Mouse (Mus musculus) liver, embryonic 15.5 days (tissue): Measurements from ENCODE around the gene Neu4. TPM values are rescaled to one million over a fixed set of nuclear protein-coding genes. Genes with fewer than 3 reads are reported as not detected.
"Not testable (repeated sequence)": the region's sequence is repeated elsewhere in the genome, so short reads cannot be mapped to it uniquely, and the experiment has no call there.

Source experiments
- ATAC-seq: fragments of 200-750 bp; cut with Nextera tagmentation; 2 replicates; pipeline ENCODE4 v1.8.0; 2017; ENCODE audit warnings: moderate number of reproducible peaks, mild to moderate bottlenecking, moderate library complexity; ENCODE audit not compliant: insufficient read depth
- H3K27ac ChIP-seq: fragments of 300-500 bp; sonication (generic); replicated peaks from 2 replicates; pipeline ENCODE4 v1.5.1; 2015; ENCODE audit warnings: mild to moderate bottlenecking, inconsistent platforms
- H3K27me3 ChIP-seq: fragments of 300-500 bp; sonication (generic); 2 replicates; pipeline ENCODE4 v1.6.1; 2015; ENCODE audit warnings: mild to moderate bottlenecking, inconsistent platforms
- H3K36me3 ChIP-seq: fragments of 300-500 bp; sonication (generic); replicated peaks from 2 replicates; pipeline ENCODE4 v1.6.1; 2015; ENCODE audit warnings: moderate library complexity, mild to moderate bottlenecking, inconsistent platforms
- H3K4me1 ChIP-seq: fragments of 300-500 bp; sonication (generic); replicated peaks from 2 replicates; pipeline ENCODE4 v1.6.1; 2015; ENCODE audit warnings: inconsistent platforms
- H3K4me2 ChIP-seq: fragments of 300-500 bp; sonication (generic); 2 replicates; pipeline ENCODE4 v1.6.1; 2015; ENCODE audit warnings: moderate library complexity, mild to moderate bottlenecking, inconsistent platforms
- H3K4me3 ChIP-seq: fragments of 300-500 bp; sonication (generic); replicated peaks from 2 replicates; pipeline ENCODE4 v1.5.1; 2015; ENCODE audit warnings: mild to moderate bottlenecking, inconsistent platforms
- H3K9ac ChIP-seq: fragments of 300-500 bp; sonication (generic); 2 replicates; pipeline ENCODE4 v1.6.1; 2015; ENCODE audit warnings: moderate library complexity, mild to moderate bottlenecking, inconsistent platforms
- H3K9me3 ChIP-seq: fragments of 300-500 bp; sonication (generic); replicated peaks from 2 replicates; pipeline ENCODE4 v1.6.1; 2016; ENCODE audit warnings: inconsistent platforms
- WGBS: fragments of 180-500 bp; shearing (Covaris S2); methylation state at CpG from one replicate; pipeline ENCODE4 v1.1.7; 2015; ENCODE audit warnings: mixed read lengths; ENCODE audit not compliant: insufficient replicate concordance; 5-methylcytosine and 5-hydroxymethylcytosine counted together
- polyA plus RNA-seq: library from polyadenylated mRNA; unstranded; fragments of >200 nt; fragmentation: Nextera tagmentation; extraction: Ambion mirVana; gene quantifications from 2 replicates; pipeline ENCODE4 v1.2.1, GENCODE M21; 2015

Gene Neu4
- not detected in 2 replicates for polyA plus RNA-seq

DNA sequence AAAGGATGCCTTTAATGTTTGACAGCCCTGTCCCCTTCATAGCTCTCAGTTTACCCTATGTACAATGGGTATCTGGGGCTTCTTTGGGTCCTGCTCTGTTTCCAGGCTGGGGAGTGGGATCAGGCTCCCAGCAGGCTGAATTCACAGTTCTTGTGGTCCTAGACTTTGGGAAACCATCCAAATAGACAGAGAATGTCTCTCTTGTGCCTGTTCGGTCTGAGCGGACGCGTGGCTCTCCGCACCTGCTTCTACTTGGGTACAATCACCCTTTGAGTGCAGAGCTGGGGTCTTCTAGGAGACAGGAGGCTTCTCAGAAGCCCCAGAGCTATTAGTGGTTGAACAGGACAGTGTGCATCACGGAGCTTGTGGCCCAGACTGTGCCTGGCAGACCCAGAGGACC, at the start of gene Neu4:
Gene Neu4 (plus strand): TSS at position 301 of the 400 bp plus-strand sequence.
- Histone ChIP-seq H3K9me3 (no peaks in the 10 kb centered on the region), H3K4me1 (no peaks in the 10 kb centered on the region), H3K27me3 (no peaks in the 10 kb centered on the region), H3K36me3 (no peaks in the 10 kb centered on the region), H3K4me2 (no peak within 1 kb of the TSS), H3K27ac (no peak within 1 kb of the TSS), H3K4me3 (no peak within 1 kb of the TSS), H3K9ac (no peak within 1 kb of the TSS)
- WGBS = 68% methylated on average over 6 of the region's 6 CpGs
- no peak for ATAC-seq

DNA sequence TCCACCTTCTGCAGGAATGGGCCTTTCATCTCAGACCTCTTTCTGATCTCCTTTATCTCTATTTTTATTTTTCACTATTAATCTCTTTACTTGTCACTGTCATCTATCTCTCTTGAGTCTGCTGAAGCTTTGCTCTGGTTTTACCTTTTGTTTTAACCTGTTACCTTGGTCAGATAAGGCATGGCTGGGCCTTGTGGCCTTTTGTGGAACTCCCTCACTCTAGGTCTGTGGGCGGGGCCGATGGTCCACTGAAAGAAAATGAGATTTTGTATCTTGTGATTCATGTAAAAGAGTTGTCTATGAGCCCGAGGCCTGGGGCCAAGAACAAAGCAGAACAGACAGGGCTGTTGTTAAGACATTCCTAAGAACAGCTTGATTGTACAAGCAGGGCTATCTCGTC, 49.5 kb upstream of the Neu4 start:
- WGBS = no CpG with 5 or more reads among the region's 4 CpGs
- ATAC-seq, H3K27me3 ChIP-seq: not testable (repeated sequence)

DNA sequence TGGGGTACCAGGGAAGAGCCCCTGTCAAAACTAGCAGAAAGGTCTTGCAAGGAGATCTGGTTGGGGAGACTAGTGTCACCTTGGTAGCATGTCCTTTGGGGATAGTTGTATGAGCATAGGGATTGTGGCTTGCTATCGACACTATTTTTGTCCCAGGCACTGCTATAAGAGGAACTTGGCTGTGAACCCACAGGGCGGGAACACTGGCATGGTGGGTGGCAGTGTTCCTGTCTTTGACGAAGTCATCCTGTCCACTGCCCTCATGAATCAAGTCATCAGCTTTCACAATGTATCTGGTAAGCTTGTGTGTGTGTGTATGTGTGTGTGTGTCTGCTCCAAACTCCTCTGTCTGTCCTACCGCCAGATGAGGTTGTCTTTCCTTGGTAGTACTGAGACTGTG, 44.5 kb upstream of the Neu4 start:
- H3K4me3 ChIP-seq, H3K9me3 ChIP-seq, H3K4me1 ChIP-seq, H3K36me3 ChIP-seq, H3K27me3 ChIP-seq, H3K4me2 ChIP-seq, ATAC-seq, H3K27ac ChIP-seq, H3K9ac ChIP-seq: not testable (repeated sequence)
- WGBS = 9% methylated on average over 2 of the region's 4 CpGs

More for the DNA sequence above, 49.5 kb upstream of the Neu4 start:
- H3K9me3 ChIP-seq, H3K4me1 ChIP-seq, H3K9ac ChIP-seq, H3K4me2 ChIP-seq, H3K27ac ChIP-seq, H3K4me3 ChIP-seq, H3K36me3 ChIP-seq: not testable (repeated sequence)

DNA sequence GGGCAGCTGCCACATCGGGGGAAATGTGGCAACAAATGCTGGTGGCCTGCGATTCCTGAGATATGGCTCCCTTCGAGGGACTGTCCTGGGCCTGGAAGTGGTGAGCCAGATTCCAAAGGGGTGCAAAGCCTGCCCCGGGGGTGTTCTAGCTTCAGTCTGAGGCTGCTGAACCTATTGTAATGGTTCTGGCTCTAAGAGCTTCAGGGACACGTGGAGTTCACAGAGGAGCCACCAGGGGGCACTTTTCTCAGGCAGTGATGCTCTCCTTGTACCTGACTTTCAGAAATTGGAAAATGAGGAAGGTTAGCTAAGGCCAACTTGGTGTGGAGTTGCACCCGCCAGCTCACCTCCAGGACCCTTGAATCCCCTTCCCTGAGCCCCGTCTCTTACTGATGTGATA, 42.0 kb upstream of the Neu4 start:
- H3K4me3 ChIP-seq, H3K9me3 ChIP-seq, H3K4me2 ChIP-seq, H3K27ac ChIP-seq, H3K36me3 ChIP-seq, H3K4me1 ChIP-seq, H3K9ac ChIP-seq, ATAC-seq, H3K27me3 ChIP-seq: not testable (repeated sequence)
- no CpG with 5 or more reads among the region's 7 CpGs for WGBS

DNA sequence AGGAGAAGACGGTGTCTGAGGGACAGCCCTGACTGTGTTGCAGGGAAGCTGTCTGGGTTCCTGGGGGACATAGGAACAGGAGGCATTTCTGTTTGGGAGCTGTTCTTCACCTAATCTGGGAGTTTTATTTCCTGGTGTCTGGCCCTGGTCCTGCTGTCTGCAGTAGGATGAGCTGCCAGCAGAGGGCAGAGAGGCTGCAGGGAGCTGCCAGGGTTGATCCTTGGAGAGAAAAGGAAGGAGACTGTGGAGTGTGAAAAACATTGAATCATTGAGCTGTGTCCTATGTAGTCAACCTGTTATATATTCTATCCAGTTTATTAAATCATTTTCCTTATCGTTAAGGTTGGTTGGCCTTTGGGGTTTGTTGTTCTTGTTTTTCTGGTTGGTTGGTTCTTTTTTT, 39.3 kb upstream of the Neu4 start:
- not testable (repeated sequence) for H3K4me1 ChIP-seq, H3K9ac ChIP-seq, H3K9me3 ChIP-seq, H3K4me3 ChIP-seq, H3K4me2 ChIP-seq, H3K27ac ChIP-seq, H3K27me3 ChIP-seq, ATAC-seq, H3K36me3 ChIP-seq
- no CpG with 5 or more reads among the region's 2 CpGs for WGBS

DNA sequence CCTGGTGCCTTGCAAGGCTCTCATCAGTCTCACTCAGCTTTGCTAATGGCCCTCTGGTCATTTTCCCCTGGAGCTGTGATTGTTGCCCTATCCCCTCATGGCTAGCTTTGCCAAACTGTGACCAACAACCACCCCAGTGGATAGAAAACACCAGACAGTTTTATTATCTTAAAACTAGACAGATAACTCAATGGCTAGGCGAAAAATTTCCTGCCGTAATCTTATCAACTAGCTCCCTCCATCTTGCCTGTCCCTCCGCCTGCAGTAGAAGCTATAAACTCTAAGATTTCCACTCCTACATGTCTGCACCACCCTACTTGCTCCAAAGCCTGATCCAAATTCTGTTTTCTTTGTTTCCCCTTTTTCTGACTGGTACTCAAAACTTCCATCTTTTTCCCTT, 34.1 kb upstream of the Neu4 start:
- no peak overlapping the region for H3K4me3 ChIP-seq
- H3K36me3 ChIP-seq = no peaks in the 10 kb centered on the region
- H3K9ac ChIP-seq = no peak overlapping the region
- no peak overlapping the region for H3K27ac ChIP-seq
- H3K4me1 ChIP-seq = no peaks in the 10 kb centered on the region
- no peaks in the 10 kb centered on the region for H3K9me3 ChIP-seq
- H3K4me2 ChIP-seq = no peak overlapping the region
- no peak for ATAC-seq
- H3K27me3 ChIP-seq = no peaks in the 10 kb centered on the region
- 46% methylated on average over 3 of the region's 3 CpGs for WGBS

DNA sequence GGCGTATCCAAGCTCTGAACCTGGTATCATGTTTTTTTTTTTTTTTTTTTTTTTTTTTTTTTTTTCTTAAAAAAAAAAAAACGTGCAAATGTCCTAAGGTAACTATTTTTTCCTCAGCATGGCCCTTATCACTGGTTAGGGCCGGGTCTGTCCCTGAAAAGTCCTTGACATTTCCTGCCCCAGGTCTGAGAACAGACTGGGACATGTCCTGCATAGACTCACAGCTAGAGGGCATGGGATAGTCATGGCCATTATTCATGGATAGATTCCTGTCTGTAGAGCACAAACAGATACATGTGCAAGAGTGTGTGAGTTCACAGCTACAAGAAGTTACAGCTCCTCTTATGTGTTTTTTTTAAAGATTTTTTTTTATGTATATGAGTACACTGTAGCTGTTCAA, 31.5 kb upstream of the Neu4 start:
- Histone ChIP-seq H3K4me3 (no peak overlapping the region), H3K9ac (no peak overlapping the region), H3K4me2 (no peak overlapping the region), H3K4me1 (no peaks in the 10 kb centered on the region), H3K36me3 (no peaks in the 10 kb centered on the region), H3K27me3 (no peaks in the 10 kb centered on the region), H3K9me3 (no peaks in the 10 kb centered on the region), H3K27ac (no peak overlapping the region)
- ATAC-seq = no peak
- 42% methylated on average over 3 of the region's 3 CpGs for WGBS

DNA sequence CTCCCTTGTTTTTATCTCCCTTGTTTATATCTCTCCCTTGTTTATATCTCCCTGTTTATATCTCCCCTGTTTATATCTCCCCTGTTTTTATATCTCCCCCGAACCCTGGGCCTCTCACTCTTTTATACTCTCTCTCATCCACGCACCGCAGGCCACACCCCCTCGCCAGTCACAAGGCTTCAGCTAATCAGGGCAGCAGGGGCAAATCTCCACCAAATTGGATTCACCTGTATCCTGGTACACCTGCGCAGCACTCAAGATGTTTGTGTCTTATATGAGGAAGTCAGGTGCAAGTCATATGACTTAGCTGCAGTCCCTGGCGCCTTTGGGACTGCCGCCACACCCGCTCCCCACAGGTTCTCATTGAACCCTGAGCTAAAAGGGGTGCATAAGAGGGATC, 30.0 kb upstream of the Neu4 start, which contains the start of gene Gal3st2c:
Gene Gal3st2c (plus strand): TSS at position 301 of the 400 bp plus-strand sequence.
- H3K4me2 ChIP-seq, H3K36me3 ChIP-seq, H3K27me3 ChIP-seq, H3K9ac ChIP-seq, H3K4me1 ChIP-seq, H3K27ac ChIP-seq, ATAC-seq, H3K4me3 ChIP-seq, H3K9me3 ChIP-seq: not testable (repeated sequence)
- WGBS = 79% methylated on average over 8 of the region's 8 CpGs

DNA sequence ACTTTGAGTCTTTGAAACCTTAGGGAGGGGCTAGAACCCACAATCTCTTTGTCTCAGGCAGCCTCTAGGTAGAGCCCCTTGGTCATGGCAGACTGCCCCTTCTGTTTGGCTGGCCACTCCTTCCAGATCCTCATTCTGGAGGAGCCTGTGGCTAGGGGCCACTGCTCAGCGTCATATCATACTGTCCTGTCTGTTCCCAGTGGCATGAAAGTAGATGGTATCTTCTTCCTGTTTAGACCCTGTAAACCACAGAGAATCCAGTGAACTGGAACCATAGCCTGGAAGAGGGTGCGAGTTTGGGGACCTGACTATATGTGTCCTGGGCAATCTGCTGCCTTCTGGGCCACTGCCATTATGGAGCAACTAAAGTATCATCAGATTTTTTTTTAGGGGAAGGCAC, 29.2 kb upstream of the Neu4 start:
- H3K4me2 ChIP-seq, H3K36me3 ChIP-seq, ATAC-seq, H3K27me3 ChIP-seq, H3K4me3 ChIP-seq, H3K4me1 ChIP-seq, H3K9ac ChIP-seq, H3K9me3 ChIP-seq, H3K27ac ChIP-seq: not testable (repeated sequence)
- 13% methylated on average over 2 of the region's 2 CpGs for WGBS

DNA sequence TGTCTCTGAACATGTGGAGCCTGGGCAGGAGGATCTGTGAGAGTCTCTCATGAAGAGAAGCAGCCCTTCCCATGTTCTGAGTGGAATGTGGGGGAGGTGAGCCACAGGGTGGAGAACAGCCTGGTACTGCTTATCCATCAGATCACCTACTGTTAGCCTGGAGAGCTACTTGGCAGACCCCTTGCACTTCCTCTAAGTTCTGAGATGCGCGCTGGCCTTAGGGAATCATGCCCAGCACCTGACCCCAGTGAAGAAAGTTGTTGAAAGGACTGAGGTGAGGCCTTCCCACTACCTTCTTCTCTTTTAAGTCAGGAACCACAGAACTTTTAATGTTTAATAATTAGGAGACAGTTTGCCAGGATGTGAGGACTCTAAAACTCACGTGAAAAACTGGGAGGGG, 28.8 kb upstream of the Neu4 start:
- not testable (repeated sequence) for H3K4me3 ChIP-seq, H3K27ac ChIP-seq, H3K4me2 ChIP-seq, ATAC-seq, H3K27me3 ChIP-seq, H3K36me3 ChIP-seq, H3K9me3 ChIP-seq, H3K4me1 ChIP-seq, H3K9ac ChIP-seq
- 45% methylated on average over 3 of the region's 3 CpGs for WGBS

DNA sequence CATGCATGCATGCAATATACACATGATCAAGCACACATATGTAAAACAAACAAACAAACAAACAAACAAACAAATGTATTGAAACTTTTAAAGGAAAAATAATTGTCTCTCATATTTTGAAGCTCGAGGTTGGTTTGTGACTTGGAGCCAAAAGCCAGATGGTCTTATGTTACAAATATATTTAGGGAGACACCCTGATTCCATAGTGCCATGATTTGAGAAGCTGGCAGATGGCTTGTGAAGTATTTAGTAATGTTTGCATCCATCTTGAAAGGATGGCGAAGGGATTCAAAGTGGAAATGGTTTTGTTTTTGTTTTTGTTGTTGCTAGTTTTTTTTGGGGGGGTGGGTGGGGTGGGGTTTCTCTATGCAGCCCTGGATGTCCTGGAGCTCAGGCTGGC, 19.2 kb upstream of the Neu4 start:
- Histone ChIP-seq H3K9ac (no peak overlapping the region), H3K36me3 (no peaks in the 10 kb centered on the region), H3K27ac (no peak overlapping the region), H3K4me2 (no peak overlapping the region), H3K27me3 (no peaks in the 10 kb centered on the region), H3K4me3 (no peak overlapping the region), H3K9me3 (no peaks in the 10 kb centered on the region), H3K4me1 (no peaks in the 10 kb centered on the region)
- ATAC-seq = no peak
- 55% methylated on average over 2 of the region's 2 CpGs for WGBS

DNA sequence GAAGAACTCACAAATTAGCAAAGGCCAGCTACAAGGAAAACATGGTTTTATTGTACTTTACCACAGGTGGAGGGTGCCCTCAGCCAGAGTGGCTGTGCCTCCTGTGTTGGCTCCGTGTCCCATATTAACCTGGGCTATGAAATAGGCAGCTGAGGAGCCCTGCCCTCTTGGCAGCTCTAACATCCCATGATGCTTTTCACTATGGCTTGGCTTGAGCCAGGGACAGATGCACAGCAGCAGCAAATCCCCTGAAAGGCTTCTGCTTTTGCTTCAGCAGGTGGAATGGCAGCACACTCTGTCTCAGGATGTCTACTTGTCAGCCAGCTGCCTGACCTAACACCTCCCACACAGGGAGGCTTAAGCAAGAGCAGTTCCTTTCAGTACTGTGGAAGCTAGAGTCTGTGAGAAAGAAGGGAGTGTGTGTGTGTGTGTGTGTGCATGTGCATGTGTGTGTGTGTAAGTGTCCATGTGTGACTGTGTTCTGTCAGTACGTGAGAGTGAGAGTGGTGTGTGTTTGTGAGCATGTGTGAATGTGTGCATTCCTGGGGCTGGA, 14.2 kb upstream of the Neu4 start:
- H3K9ac ChIP-seq, H3K27ac ChIP-seq, H3K4me3 ChIP-seq, H3K4me2 ChIP-seq, H3K4me1 ChIP-seq, H3K9me3 ChIP-seq, ATAC-seq, H3K27me3 ChIP-seq, H3K36me3 ChIP-seq: not testable (repeated sequence)
- WGBS = 54% methylated on average over 2 of the region's 2 CpGs
